Mouse (Mus musculus) urinary bladder, postnatal 10 days (tissue): ENCODE measurements around the gene Spdye4c.

ENCODE experiments used
- DNase-seq: peaks from one replicate; pipeline ENCODE4 v3.0.0; 2022; ENCODE audit warnings: low spot score

Gene Spdye4c

GRCm38 (mm10) chr2:128590909-128591308 is at the start of gene Spdye4c:
Gene Spdye4c, plus strand, starts transcription at chr2:128591209.
- no peak for DNase-seq

GRCm38 (mm10) chr2:128543495-128543894 is 47.5 kb upstream of the Spdye4c start:
- DNase-seq = no peak

GRCm38 (mm10) chr2:128544421-128545137 is 46.4 kb upstream of the Spdye4c start:
- no peak for DNase-seq

- DNase-seq = no peak
Observed at GRCm38 (mm10) chr2:128545447-128545846, 45.6 kb upstream of the Spdye4c start.

GRCm38 (mm10) chr2:128547079-128547478 is 43.9 kb upstream of the Spdye4c start:
- DNase-seq = no peak

- no peak for DNase-seq
Observed at GRCm38 (mm10) chr2:128548262-128548661, 42.7 kb upstream of the Spdye4c start.

- no peak for DNase-seq
Observed at GRCm38 (mm10) chr2:128549561-128549960, 41.4 kb upstream of the Spdye4c start.

- no peak for DNase-seq
Observed at GRCm38 (mm10) chr2:128549963-128550362, 41.0 kb upstream of the Spdye4c start.

- DNase-seq = no peak
Observed at GRCm38 (mm10) chr2:128552080-128552791, 38.8 kb upstream of the Spdye4c start.

GRCm38 (mm10) chr2:128552798-128553720 is 38.0 kb upstream of the Spdye4c start:
- no peak for DNase-seq

GRCm38 (mm10) chr2:128555082-128555481 is 35.9 kb upstream of the Spdye4c start:
- no peak for DNase-seq

GRCm38 (mm10) chr2:128564195-128564594 is 26.8 kb upstream of the Spdye4c start:
- no peak for DNase-seq

- DNase-seq = no peak
Observed at GRCm38 (mm10) chr2:128565904-128566303, 25.1 kb upstream of the Spdye4c start.

GRCm38 (mm10) chr2:128566304-128567147 is 24.5 kb upstream of the Spdye4c start:
- no peak for DNase-seq

GRCm38 (mm10) chr2:128568018-128568417 is 23.0 kb upstream of the Spdye4c start:
- no peak for DNase-seq

GRCm38 (mm10) chr2:128568490-128568889 is 22.5 kb upstream of the Spdye4c start:
- DNase-seq = no peak

- no peak for DNase-seq
Observed at GRCm38 (mm10) chr2:128571001-128571400, 20.0 kb upstream of the Spdye4c start.

GRCm38 (mm10) chr2:128572726-128573624 is 18.0 kb upstream of the Spdye4c start:
- DNase-seq = peak; percentile 41

GRCm38 (mm10) chr2:128582881-128583280 is 8.1 kb upstream of the Spdye4c start:
- no peak for DNase-seq

- no peak for DNase-seq
Observed at GRCm38 (mm10) chr2:128592301-128592700, 1.3 kb downstream of the Spdye4c start.
